Mouse (Mus musculus): ENCODE measurements around the gene Fez1.
A peak's percentile ranks its signal among the peaks of the same experiment; 100 is the strongest.

Gene Fez1

GRCm38 (mm10) chr9:36894242-36894641, 72.6 kb downstream of the Fez1 start:
- DNase-seq (ENCODE audit: low spot score) = no peak

- DNase-seq (ENCODE audit: low spot score) = no peak
These were observed 73.5 kb downstream of the Fez1 start for GRCm38 (mm10) chr9:36895009-36895693.

DNA sequence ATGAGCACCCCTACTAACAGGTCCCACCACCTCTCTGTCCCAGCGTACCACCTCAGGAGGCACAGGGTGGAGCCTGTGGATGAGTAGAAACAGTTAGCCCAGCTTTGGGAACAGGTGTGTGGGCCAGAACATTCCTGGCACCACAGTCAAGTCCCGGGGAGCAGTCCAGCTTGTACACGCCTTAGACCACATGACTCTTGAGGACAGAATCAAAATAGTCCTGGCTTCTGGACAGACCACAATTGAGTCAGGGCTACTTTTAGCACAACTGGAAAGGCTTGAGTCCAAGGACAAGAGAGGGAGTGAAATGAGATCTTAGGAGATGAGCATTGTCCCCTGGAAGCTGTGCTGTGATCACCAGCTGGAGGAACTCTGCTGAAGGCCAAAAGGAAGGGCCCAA, 76.9 kb downstream of the Fez1 start:
- DNase-seq (ENCODE audit: low spot score) = no peak

- DNase-seq (ENCODE audit: low spot score) = no peak
These were observed 78.8 kb downstream of the Fez1 start for GRCm38 (mm10) chr9:36900464-36900863.

- no peak for DNase-seq (ENCODE audit: low spot score)
These were observed 83.8 kb downstream of the Fez1 start for GRCm38 (mm10) chr9:36905452-36905851.

DNA sequence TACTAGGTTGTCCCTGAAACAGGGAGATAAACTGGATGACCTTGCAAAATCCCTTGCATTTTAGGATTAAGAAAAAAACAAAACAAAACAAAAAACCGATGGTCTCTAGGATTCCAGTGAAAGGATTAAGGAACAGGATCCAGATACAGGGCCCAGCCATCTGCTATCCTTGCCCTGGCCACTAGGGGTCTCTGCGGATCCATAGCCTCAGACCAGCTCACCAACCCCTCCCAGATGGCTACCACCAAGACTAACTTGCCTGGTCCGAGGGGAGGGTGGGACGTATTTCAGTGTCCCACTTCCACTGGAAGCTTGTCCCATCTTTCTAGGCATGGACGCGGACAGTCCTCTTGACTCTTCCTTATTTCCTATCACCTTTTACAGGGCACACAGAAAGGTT, 94.7 kb downstream of the Fez1 start:
- peak; percentile 53 for DNase-seq (ENCODE audit: low spot score)

GRCm38 (mm10) chr9:36916915-36917314, 95.3 kb downstream of the Fez1 start:
- DNase-seq (ENCODE audit: low spot score) = peak; percentile 36

GRCm38 (mm10) chr9:36918582-36918981, 96.9 kb downstream of the Fez1 start:
- no peak for DNase-seq (ENCODE audit: low spot score)

DNA sequence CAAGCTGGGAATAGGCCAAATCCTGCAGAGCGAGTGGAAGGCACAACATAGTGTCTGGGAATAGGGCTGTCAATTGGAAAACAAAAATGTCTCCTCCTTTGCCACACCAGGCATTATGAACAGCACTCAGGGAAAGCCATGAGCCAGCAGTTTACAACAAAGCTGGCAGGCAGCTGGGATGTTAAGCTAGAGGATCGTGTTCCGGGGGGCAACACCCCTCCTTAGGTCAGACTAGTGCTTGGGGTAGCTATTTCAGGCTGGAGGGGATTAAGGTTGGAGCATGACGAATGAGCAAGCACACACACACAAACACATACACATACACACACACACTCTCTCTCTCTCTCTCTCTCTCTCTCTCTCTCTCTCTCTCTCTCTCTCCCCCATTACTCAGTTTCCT, 97.8 kb downstream of the Fez1 start:
- no peak for DNase-seq (ENCODE audit: low spot score)

GRCm38 (mm10) chr9:36921718-36922415, 100.2 kb downstream of the Fez1 start:
- DNase-seq (ENCODE audit: low spot score) = no peak

- no peak for DNase-seq (ENCODE audit: low spot score)
These were observed 102.1 kb downstream of the Fez1 start for GRCm38 (mm10) chr9:36923753-36924152.

Data from yolk sac, embryonic 10.5 days (tissue).